Mouse (Mus musculus) left cerebral cortex, adult 8-10 months (tissue): ENCODE measurements around the gene Myh9. TPM values are rescaled to one million over a fixed set of nuclear protein-coding genes. Genes with fewer than 3 reads are reported as not detected.
"Not testable (repeated sequence)": the region's sequence is repeated elsewhere in the genome, so short reads cannot be mapped to it uniquely, and the experiment has no call there.

Source experiments
- DNase-seq, 2 experiments: peaks; one replicate each; pipeline ENCODE4 v3.0.0; 2022; ENCODE audit warnings: low spot score in 2 of 2
- total RNA-seq, 4 experiments: library from RNA; stranded (reverse); gene quantifications; 2 replicates each; pipeline ENCODE4 v1.2.4; 2022

The Myh9 gene
- total RNA-seq, 4 experiments from 2014 or later: 65.9 to 77.7 (median 71.1) TPM

GRCm38 (mm10) chr15:77868340-77868739 lies 26.4 kb upstream of the Myh9 start:
- DNase-seq: no peak

GRCm38 (mm10) chr15:77867231-77867968 lies 25.4 kb upstream of the Myh9 start:
- DNase-seq: not testable (repeated sequence)

GRCm38 (mm10) chr15:77866583-77867220 lies 24.7 kb upstream of the Myh9 start:
- DNase-seq: no peak

- no peak for DNase-seq
These were observed 22.2 kb upstream of the Myh9 start for GRCm38 (mm10) chr15:77864063-77864758.

- DNase-seq: no peak
These were observed 21.3 kb upstream of the Myh9 start for GRCm38 (mm10) chr15:77862991-77863972.

- no peak for DNase-seq
These were observed 18.2 kb upstream of the Myh9 start for GRCm38 (mm10) chr15:77860081-77860665.

- DNase-seq: peak; percentile 38 to 65
These were observed 15.7 kb upstream of the Myh9 start for GRCm38 (mm10) chr15:77857662-77858156.

GRCm38 (mm10) chr15:77856541-77856940 lies 14.6 kb upstream of the Myh9 start:
- no peak for DNase-seq

DNA sequence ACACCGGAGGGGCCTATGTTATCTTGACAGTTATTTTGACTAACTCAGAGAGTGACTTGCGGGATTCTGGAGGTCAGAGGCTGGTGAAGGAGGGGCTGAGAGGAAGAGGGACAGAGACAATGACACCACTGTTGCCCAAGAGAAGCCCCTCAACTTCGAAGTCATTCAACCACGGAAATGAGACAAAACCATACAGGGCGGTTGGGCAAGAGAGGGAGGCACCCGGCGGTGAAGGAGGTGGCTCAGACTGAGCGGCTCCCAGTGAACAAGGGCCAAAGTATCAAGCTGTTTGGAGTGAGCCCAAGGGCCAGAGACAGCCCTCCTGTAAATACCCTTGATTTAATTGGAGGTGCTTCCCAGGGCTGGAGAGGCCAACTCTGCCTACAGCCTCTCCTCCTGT lies 13.3 kb upstream of the Myh9 start:
- DNase-seq: no peak

- no peak for DNase-seq
These were observed 10.0 kb upstream of the Myh9 start for GRCm38 (mm10) chr15:77852001-77852400.

DNA sequence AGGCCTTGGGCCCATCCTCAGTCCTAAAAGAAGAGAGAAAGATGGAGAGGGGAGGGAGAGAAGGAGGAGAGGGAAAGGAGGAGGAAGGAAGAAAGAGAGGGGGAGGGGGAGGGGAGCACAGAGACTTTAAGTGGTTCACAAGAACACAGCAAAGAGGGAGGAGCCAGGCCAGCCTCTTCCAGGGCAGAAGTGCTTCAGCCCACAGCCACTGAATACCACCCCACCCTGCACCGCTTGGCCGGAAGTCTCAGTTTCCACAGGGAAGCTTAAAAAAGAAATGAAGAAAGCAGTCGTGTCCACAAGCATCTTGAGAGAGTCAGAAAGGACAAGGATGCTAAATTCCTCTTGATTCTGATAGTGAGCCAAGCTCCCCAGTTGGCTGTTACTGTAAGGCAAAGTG lies 9.2 kb upstream of the Myh9 start:
- DNase-seq: no peak

DNA sequence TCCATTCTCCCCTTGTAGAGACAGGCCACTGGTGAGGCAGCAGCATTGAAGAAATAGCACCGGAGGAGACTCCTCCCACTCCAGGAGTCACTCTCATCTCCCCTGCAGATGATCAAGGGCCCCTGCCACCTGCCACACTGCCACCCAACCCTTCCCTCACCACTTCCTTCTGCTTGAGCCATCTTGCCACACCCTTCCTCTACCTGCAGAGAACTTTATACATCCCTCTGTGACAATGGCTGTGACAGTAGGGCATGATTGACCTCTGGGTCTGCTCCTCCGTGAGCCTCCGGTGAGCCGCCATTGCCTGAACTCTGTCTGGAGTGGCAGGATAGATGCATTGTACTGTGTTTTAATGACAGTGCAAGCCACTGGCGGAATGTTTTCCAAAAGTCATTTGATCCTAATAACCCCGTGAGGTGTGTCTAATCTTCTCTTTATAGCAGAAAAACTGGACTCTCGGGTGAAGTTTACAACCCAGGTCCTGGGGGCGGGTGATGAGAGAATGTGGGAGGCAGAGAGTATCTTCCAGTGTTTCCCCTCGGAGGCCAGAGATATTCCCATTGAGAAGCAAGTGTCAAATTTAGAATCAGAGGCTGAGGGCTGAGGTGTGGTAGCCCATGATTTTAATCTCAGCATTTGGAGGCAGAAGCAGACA lies 7.7 kb upstream of the Myh9 start:
- no peak for DNase-seq

GRCm38 (mm10) chr15:77849039-77849436 lies 7.1 kb upstream of the Myh9 start:
- no peak for DNase-seq

DNA sequence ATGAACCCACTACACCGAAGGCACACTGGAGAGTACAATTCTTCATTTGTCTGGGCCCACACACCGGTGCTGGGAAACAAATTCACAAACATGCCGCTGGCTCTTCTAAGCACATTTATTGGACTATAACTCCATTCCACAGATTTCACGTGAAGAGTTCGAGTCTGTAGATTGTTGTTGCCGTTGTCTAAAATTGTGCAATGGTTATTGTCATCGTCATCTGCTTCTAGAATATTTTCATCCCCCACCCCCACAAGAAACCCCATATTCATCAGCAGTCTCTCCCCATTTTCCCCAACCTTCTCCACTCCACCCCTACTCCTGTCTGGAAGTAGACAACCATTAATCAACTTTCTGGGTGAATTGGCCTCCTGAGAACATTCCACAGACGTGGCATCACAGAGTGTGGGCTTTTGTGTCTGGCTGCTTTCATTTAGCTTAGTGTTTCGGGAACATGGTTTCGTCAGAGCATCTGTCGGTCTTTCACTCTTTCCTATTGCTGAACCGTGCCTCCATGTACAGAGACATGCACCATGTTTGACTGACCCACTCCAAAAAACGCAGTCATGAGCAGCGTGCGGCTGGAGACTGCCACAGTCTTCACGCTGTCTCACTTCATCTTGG lies 6.6 kb upstream of the Myh9 start:
- DNase-seq: no peak

DNA sequence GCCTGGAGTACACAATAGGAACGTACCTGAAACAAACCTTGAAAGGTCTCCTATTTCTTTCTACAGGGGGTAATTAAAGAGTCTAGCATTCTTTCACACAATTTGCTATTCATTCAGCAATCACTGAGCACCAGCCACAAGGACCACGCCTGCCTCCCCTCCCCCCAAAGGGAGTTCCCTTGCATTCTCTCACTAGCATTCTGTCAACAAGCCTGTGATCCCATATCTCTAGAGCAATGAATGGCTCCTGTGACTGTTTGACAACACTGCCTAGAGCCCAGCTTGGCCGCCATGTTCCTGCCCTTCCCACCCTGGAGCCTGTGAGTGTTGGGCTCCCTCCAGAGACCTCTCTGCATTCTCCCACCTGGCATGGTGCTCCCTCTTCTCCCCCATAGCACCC lies 5.9 kb upstream of the Myh9 start:
- DNase-seq: no peak

DNA sequence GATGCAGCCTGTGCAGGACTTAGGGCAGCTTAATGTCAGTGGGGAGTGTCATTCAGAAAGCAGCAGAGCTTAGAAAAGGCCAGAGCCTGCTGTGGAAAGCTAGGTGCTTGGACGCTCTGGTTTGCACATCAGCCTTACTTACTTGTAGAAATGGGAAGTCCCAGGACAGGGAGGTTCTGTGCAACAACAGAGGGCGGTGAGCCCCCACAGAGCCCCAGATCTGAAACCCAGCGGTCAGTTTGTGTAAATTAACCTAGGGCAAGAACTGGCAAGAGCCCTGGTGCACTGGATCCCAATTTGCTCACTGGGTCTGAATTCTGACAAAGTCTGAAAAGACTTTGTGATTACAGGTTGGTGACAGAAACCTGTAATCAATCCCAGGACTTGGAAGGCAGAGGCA lies 5.1 kb upstream of the Myh9 start:
- no peak for DNase-seq

DNA sequence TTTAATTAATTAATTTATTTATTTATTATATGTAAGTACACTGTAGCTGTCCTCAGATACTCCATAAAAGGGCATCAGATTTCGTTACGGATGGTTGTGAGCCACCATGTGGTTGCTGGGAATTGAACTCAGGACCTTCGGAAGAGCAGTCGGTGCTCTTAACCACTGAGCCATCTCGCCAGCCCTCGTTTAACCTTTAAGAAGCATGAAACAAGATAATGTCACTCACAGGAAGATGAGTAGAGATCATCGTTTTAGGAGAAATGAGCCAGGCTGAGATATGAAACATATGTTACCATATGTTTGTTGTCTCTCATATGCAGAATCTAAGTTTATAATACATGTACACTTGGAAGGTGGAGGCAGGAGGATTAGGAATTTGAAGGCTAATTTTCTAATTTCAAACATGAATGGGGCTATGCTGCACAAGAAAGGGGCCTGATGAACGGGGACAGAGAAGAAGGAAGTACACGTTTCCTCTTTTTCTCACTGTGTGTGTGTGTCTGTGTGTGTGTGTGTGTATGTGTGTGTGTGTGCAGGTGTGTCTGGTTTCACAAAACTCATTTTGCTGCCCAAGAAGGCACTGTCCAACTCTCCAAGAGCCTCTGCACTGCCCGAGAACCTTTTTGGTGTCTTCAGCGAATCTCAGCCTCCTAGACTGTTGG lies 4.1 kb upstream of the Myh9 start:
- not testable (repeated sequence) for DNase-seq

DNA sequence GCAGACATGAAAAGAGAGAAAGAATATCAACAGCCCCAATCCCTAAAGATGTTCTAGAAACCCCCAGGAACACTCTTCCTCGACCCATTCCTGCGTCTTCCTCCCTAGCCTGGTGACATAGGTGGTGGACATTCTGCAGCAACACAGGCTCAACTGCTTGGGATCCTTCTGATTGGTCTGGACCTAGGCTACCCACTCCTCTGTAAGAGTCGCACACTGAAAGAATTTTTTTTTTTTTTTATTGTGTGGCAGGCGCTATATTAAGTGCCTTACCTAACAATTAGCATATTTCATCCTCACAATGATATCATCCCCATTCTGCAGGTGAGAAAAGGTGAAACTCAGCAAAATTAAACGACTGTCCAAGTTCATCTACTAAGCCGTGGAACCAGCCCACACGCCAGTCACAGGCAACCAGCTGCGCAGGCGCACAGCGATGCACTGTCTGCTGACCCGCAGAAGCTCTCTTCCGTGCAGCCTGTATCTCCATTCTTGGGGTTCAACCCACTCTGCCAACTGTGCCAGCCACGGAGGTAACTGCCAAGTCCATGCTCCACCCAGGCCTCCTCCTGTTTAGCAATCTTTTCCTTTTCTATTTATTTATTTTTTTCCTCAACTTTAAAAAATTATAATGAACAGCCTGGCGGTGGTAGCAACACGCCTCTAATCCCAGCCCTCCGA lies 3.1 kb upstream of the Myh9 start:
- no peak for DNase-seq

DNA sequence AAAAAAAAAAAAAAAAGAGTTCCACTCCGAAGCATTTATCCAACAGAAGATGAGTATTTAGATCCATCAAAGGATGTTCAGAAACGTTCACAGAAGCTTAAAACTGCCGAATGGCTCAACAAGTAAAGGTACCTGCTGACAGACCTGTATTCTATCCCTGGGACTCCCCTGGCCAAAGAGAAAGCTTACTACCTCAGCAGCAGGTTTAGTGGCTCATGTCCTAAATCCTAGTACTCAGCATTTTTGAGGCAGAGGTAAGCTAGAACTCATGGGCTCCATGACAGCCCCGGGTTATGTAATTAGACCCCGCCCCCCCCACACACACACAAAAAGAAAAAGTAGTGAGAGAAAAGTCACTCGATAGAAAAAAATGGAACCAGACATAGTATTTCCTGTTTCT lies 2.1 kb upstream of the Myh9 start:
- DNase-seq: no peak
